Mouse (Mus musculus) limb, embryonic 11.5 days (tissue): Measurements from ENCODE around the gene Otulin. TPM values are rescaled to one million over a fixed set of nuclear protein-coding genes. Genes with fewer than 3 reads are reported as not detected.

ENCODE experiments used
- ATAC-seq: fragments of 200-750 bp; cut with Nextera tagmentation; 2 replicates; pipeline ENCODE4 v1.8.0; 2017; ENCODE audit warnings: low read depth; ENCODE audit not compliant: insufficient number of reproducible peaks, low FRiP score, low TSS enrichment
- DNase-seq: peaks from one replicate; pipeline ENCODE4 v3.0.0-alpha.2; 2015; ENCODE audit warnings: low spot score
- H3K27ac ChIP-seq: fragments of 300-500 bp; sonication (generic); replicated peaks from 2 replicates; pipeline ENCODE4 v1.5.1; 2014; ENCODE audit warnings: low read depth, mild to moderate bottlenecking, low read length
- H3K27me3 ChIP-seq: fragments of 300-500 bp; sonication (generic); 2 replicates; pipeline ENCODE4 v1.6.1; 2014; ENCODE audit warnings: mild to moderate bottlenecking, low read length, mixed read lengths; ENCODE audit not compliant: control insufficient read depth, insufficient read depth
- H3K36me3 ChIP-seq: fragments of 300-500 bp; sonication (generic); 2 replicates; pipeline ENCODE4 v1.6.1; 2014; ENCODE audit warnings: mild to moderate bottlenecking, low read length, moderate library complexity, mixed read lengths; ENCODE audit not compliant: control insufficient read depth, insufficient read depth
- H3K4me1 ChIP-seq: fragments of 300-500 bp; sonication (generic); 2 replicates; pipeline ENCODE4 v1.6.1; 2014; ENCODE audit warnings: low read length, mixed read lengths; ENCODE audit not compliant: control insufficient read depth, insufficient read depth
- H3K4me2 ChIP-seq: fragments of 300-500 bp; sonication (generic); 2 replicates; pipeline ENCODE4 v1.6.1; 2014; ENCODE audit warnings: low read depth, mild to moderate bottlenecking, moderate library complexity; ENCODE audit not compliant: severe bottlenecking
- H3K4me3 ChIP-seq: fragments of 300-500 bp; sonication (generic); 2 replicates; pipeline ENCODE4 v1.5.1; 2014; ENCODE audit warnings: low read depth, low read length
- H3K9ac ChIP-seq: fragments of 300-500 bp; sonication (generic); 2 replicates; pipeline ENCODE4 v1.6.1; 2014; ENCODE audit warnings: mild to moderate bottlenecking, low read length
- H3K9me3 ChIP-seq: fragments of 300-500 bp; sonication (generic); 2 replicates; pipeline ENCODE4 v1.6.1; 2016; ENCODE audit warnings: low read length; ENCODE audit not compliant: control insufficient read depth
- WGBS: fragments of 180-500 bp; shearing (Covaris S2); extraction: QIAGEN DNeasy Blood & Tissue Kit; methylation state at CpG from one replicate; pipeline ENCODE4 v1.1.7; 2014; 5-methylcytosine and 5-hydroxymethylcytosine counted together
- polyA plus RNA-seq: library from polyadenylated mRNA; unstranded; fragments of >200 nt; fragmentation: Nextera tagmentation; extraction: Ambion mirVana; gene quantifications from 2 replicates; pipeline ENCODE4 v1.2.1, GENCODE M21; 2014

Otulin gene
- 37.8 and 38.0 TPM in 2 replicates for polyA plus RNA-seq

GRCm38 (mm10) chr15:27630601-27631383 is at the start of gene Otulin:
Otulin (minus strand) TSS chr15:27630693.
- 5% methylated on average over 56 of the region's 56 CpGs for WGBS
- peak; percentile 96 for ATAC-seq
- H3K9ac ChIP-seq, result peak within 1 kb of the TSS; percentile 76

GRCm38 (mm10) chr15:27678511-27678910 is 48.0 kb upstream of the Otulin start:
- Histone ChIP-seq H3K9ac (no peak overlapping the region), H3K27ac (no peak overlapping the region), H3K4me1 (0 out of 2 replicates have a peak, but pooled peaks cover 3% of the 10 kb centered on the region), H3K4me2 (no peak overlapping the region), H3K27me3 (no peaks in the 10 kb centered on the region), H3K36me3 (no peaks in the 10 kb centered on the region), H3K9me3 (no peaks in the 10 kb centered on the region), H3K4me3 (no peak overlapping the region)
- no peak for DNase-seq
- WGBS, result 80% methylated on average over 9 of the region's 9 CpGs
- no peak for ATAC-seq

More at GRCm38 (mm10) chr15:27630601-27631383, at the start of gene Otulin:
- peak; percentile 99 for DNase-seq
- H3K27ac ChIP-seq, result 0 out of 2 replicates have a peak within 1 kb of the TSS, but pooled peaks have one; percentile 62
- peaks cover 6% of the 10 kb centered on the region for H3K4me1 ChIP-seq
- H3K4me3 ChIP-seq, result peak within 1 kb of the TSS; percentile 71
- H3K27me3 ChIP-seq, result no peaks in the 10 kb centered on the region
- H3K4me2 ChIP-seq, result peak within 1 kb of the TSS; percentile 81
- no peaks in the 10 kb centered on the region for H3K36me3 ChIP-seq
- H3K9me3 ChIP-seq, result no peaks in the 10 kb centered on the region

- Histone ChIP-seq H3K27ac (no peak overlapping the region), H3K27me3 (no peaks in the 10 kb centered on the region), H3K36me3 (no peaks in the 10 kb centered on the region), H3K4me3 (no peak overlapping the region), H3K9me3 (no peaks in the 10 kb centered on the region), H3K4me1 (0 out of 2 replicates have a peak, but pooled peaks cover 3% of the 10 kb centered on the region), H3K4me2 (no peak overlapping the region), H3K9ac (no peak overlapping the region)
- WGBS, result 91% methylated on average over 6 of the region's 6 CpGs
- no peak for ATAC-seq
- no peak for DNase-seq
Measured at GRCm38 (mm10) chr15:27677801-27678200, 47.3 kb upstream of the Otulin start.

GRCm38 (mm10) chr15:27676211-27676610 is 45.7 kb upstream of the Otulin start:
- Histone ChIP-seq H3K27me3 (no peaks in the 10 kb centered on the region), H3K9ac (no peak overlapping the region), H3K4me1 (0 out of 2 replicates have a peak, but pooled peaks cover 3% of the 10 kb centered on the region), H3K4me2 (no peak overlapping the region), H3K36me3 (no peaks in the 10 kb centered on the region), H3K9me3 (no peaks in the 10 kb centered on the region), H3K4me3 (no peak overlapping the region), H3K27ac (no peak overlapping the region)
- no peak for DNase-seq
- ATAC-seq, result no peak
- WGBS, result 65% methylated on average over 9 of the region's 9 CpGs

- Histone ChIP-seq H3K4me2 (no peak overlapping the region), H3K4me1 (no peaks in the 10 kb centered on the region), H3K27me3 (no peaks in the 10 kb centered on the region), H3K9ac (no peak overlapping the region), H3K4me3 (no peak overlapping the region), H3K9me3 (no peaks in the 10 kb centered on the region), H3K36me3 (no peaks in the 10 kb centered on the region), H3K27ac (no peak overlapping the region)
- WGBS, result 89% methylated on average over 7 of the region's 7 CpGs
- ATAC-seq (no peak), DNase-seq (no peak)
Measured at GRCm38 (mm10) chr15:27675122-27675521, 44.6 kb upstream of the Otulin start.

GRCm38 (mm10) chr15:27674041-27674440 is 43.5 kb upstream of the Otulin start:
- Histone ChIP-seq H3K9me3 (no peaks in the 10 kb centered on the region), H3K27me3 (no peaks in the 10 kb centered on the region), H3K27ac (no peak overlapping the region), H3K36me3 (no peaks in the 10 kb centered on the region), H3K9ac (no peak overlapping the region), H3K4me1 (no peaks in the 10 kb centered on the region), H3K4me2 (no peak overlapping the region), H3K4me3 (no peak overlapping the region)
- ATAC-seq (no peak), DNase-seq (no peak)
- 89% methylated on average over 6 of the region's 6 CpGs for WGBS

- no peak for ATAC-seq
Measured at GRCm38 (mm10) chr15:27673151-27673550, 42.7 kb upstream of the Otulin start.

GRCm38 (mm10) chr15:27672259-27672658 is 41.8 kb upstream of the Otulin start:
- no peak overlapping the region for H3K9ac ChIP-seq
- no peaks in the 10 kb centered on the region for H3K9me3 ChIP-seq
- H3K4me2 ChIP-seq, result no peak overlapping the region
- no peaks in the 10 kb centered on the region for H3K4me1 ChIP-seq
- H3K4me3 ChIP-seq, result no peak overlapping the region
- DNase-seq (no peak), ATAC-seq (no peak)
- no peak overlapping the region for H3K27ac ChIP-seq
- H3K36me3 ChIP-seq, result no peaks in the 10 kb centered on the region
- H3K27me3 ChIP-seq, result no peaks in the 10 kb centered on the region
- WGBS, result 74% methylated on average over 8 of the region's 8 CpGs

More at GRCm38 (mm10) chr15:27673151-27673550, 42.7 kb upstream of the Otulin start:
- Histone ChIP-seq H3K36me3 (no peaks in the 10 kb centered on the region), H3K27ac (no peak overlapping the region), H3K4me2 (no peak overlapping the region), H3K9ac (no peak overlapping the region), H3K9me3 (no peaks in the 10 kb centered on the region), H3K4me3 (no peak overlapping the region), H3K4me1 (no peaks in the 10 kb centered on the region), H3K27me3 (no peaks in the 10 kb centered on the region)
- no peak for DNase-seq
- 92% methylated on average over 6 of the region's 6 CpGs for WGBS
